Mouse (Mus musculus) ES-Bruce4 (cell line): ENCODE measurements around the gene Daam1.

ENCODE experiments used
- CTCF ChIP-seq: IDR thresholded peaks from one replicate; pipeline ENCODE4 v1.8.1; 2011; ENCODE audit warnings: low read depth, low read length
- EP300 ChIP-seq: IDR thresholded peaks from 2 replicates; pipeline ENCODE4 v1.6.1; 2011; ENCODE audit warnings: low read depth, low read length; ENCODE audit not compliant: insufficient read depth
- POLR2A ChIP-seq: IDR thresholded peaks from one replicate; pipeline ENCODE4 v1.8.1; 2011; ENCODE audit warnings: low read length; ENCODE audit not compliant: insufficient read depth

- TF ChIP-seq EP300 (no peak), CTCF (no peak), POLR2A (no peak)
Measured at GRCm38 (mm10) chr12:71970791-71971654, 140.1 kb downstream of the Daam1 start.
